Mouse (Mus musculus) thymus, adult 2 months (tissue): ENCODE data around the gene Nedd8. TPM values are rescaled to one million over a fixed set of nuclear protein-coding genes. Genes with fewer than 3 reads are reported as not detected.

Source experiments
- DNase-seq: peaks from one replicate; pipeline ENCODE4 v3.0.0; 2021
- H3K27ac ChIP-seq: fragments of 200-500 bp; 2 replicates; pipeline ENCODE4 v1.5.1; 2012; ENCODE audit warnings: low read length, control low read depth; ENCODE audit not compliant: control insufficient read depth, insufficient read depth
- H3K27me3 ChIP-seq: fragments of 200-500 bp; 2 replicates; pipeline ENCODE4 v1.6.1; 2012; ENCODE audit warnings: mild to moderate bottlenecking, low read length, moderate library complexity, mixed read lengths; ENCODE audit not compliant: control insufficient read depth, insufficient read depth
- H3K36me3 ChIP-seq: fragments of 200-500 bp; 2 replicates; pipeline ENCODE4 v1.6.1; 2012; ENCODE audit warnings: mild to moderate bottlenecking, low read length, moderate library complexity; ENCODE audit not compliant: control insufficient read depth, insufficient read depth
- H3K4me1 ChIP-seq: fragments of 200-500 bp; replicated peaks from 2 replicates; pipeline ENCODE4 v1.6.1; 2012; ENCODE audit warnings: low read length; ENCODE audit not compliant: control insufficient read depth, insufficient read depth
- H3K4me3 ChIP-seq: fragments of 200-500 bp; 2 replicates; pipeline ENCODE4 v1.5.1; 2012; ENCODE audit warnings: mild to moderate bottlenecking, low read length, control low read depth, moderate library complexity; ENCODE audit not compliant: control insufficient read depth, insufficient read depth
- CTCF ChIP-seq: fragments of 200-500 bp; IDR thresholded peaks from 2 replicates; pipeline ENCODE4 v1.5.1; 2012; ENCODE audit warnings: mild to moderate bottlenecking, control low read depth, low read length, moderate library complexity, borderline replicate concordance; ENCODE audit not compliant: control insufficient read depth, poor library complexity, insufficient read depth; ENCODE audit errors: extremely low read depth
- POLR2A ChIP-seq: fragments of 200-500 bp; IDR thresholded peaks from 2 replicates; pipeline ENCODE4 v1.6.1; 2012; ENCODE audit warnings: mild to moderate bottlenecking, low read length, control low read depth, moderate library complexity; ENCODE audit not compliant: control insufficient read depth, poor library complexity, insufficient read depth; ENCODE audit errors: extremely low read depth
- WGBS: fragments of 180-500 bp; shearing (Covaris S2); methylation state at CpG from one replicate; pipeline ENCODE4 v1.1.7; 2018; 5-methylcytosine and 5-hydroxymethylcytosine counted together
- polyA plus RNA-seq: library from polyadenylated mRNA; depleted of rRNA; stranded (reverse); fragments of >200 nt; gene quantifications from 2 replicates; pipeline ENCODE4 v1.2.3, GENCODE M21; 2012

Nedd8 gene
- polyA plus RNA-seq, 1 experiment: 416 TPM

GRCm38 (mm10) chr14:55628077-55628827, 43.7 kb downstream of the Nedd8 start:
- H3K27ac ChIP-seq: no peak overlapping the region
- H3K36me3 ChIP-seq: no peaks in the 10 kb centered on the region
- H3K27me3 ChIP-seq: no peaks in the 10 kb centered on the region
- no peak for DNase-seq
- 98% methylated on average over 27 of the region's 27 CpGs for WGBS
- H3K4me3 ChIP-seq: no peak overlapping the region
- TF ChIP-seq CTCF (no peak), POLR2A (no peak)
- H3K4me1 ChIP-seq: no peaks in the 10 kb centered on the region

DNA sequence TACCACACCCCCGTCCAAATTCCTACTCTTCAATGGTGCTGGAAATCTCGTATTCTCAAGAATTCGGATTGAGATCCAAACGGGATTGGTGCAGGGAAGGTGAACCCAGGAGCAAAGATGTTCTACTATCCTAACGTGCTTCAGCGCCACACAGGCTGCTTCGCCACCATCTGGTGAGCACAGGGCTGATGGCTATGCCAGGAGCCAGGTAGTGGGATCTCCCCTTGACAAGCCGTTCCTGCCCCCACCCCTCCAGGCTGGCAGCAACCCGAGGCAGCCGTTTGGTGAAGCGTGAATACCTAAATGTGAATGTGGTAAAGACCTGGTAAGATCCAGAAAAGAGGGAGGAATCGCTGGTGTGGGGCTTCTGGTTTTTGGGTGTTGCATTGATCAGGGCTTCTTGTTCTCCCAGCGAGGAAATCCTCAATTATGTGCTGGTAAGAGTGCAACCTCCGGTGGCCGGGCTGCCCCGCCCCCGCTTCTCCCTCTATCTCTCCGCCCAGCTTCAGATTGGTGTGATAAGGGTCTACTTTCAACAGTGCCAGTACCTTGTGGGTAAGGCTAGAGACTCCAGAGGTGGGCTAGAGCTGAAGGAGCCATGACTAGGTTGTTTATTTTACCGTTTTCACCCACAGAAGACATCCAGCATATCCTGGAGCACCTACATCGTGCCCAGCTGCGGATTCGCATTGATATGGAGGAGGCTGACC, 53.3 kb downstream of the Nedd8 start:
- peak overlapping the region; percentile 24 for H3K4me3 ChIP-seq
- no peak overlapping the region; the same call in 1 of the 2 replicates for H3K27ac ChIP-seq
- 20% methylated on average over 22 of the region's 22 CpGs for WGBS
- no peak for DNase-seq
- TF ChIP-seq POLR2A: no peak
- no peak for TF ChIP-seq CTCF
- peaks cover 8% of the 10 kb centered on the region for H3K4me1 ChIP-seq
- no peaks in the 10 kb centered on the region for H3K27me3 ChIP-seq
- H3K36me3 ChIP-seq: no peaks in the 10 kb centered on the region

- WGBS: 46% methylated on average over 21 of the region's 21 CpGs
- H3K27ac ChIP-seq: no peak within 1 kb of the TSS; the same call in 1 of the 2 replicates
- peak within 1 kb of the TSS; percentile 24 for H3K4me3 ChIP-seq
Measured at GRCm38 (mm10) chr14:55617822-55618221, 54.1 kb downstream of the Nedd8 start, which contains the start of gene Rec8. Rec8 (plus strand) TSS chr14:55618037.

DNA sequence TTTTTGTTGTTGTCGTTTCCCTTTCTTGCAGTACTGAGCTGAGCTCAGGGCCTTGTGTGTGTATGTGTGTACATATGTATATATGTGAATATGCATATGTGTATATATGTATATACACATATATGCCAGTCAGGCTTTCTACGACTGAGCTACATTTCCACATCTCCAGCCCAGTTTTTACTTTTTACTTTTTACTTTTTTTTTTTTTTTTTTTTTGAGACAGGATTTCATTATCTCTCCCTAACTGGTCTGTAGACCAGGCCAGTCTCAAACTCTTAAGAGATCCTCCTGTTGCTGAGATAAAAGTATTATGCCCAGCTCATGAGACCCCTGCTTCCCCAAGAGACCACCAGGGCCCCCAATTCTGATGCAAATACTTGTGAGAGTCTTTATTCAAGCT, 55.1 kb downstream of the Nedd8 start:
- Histone ChIP-seq H3K4me1 (peaks cover 8% of the 10 kb centered on the region), H3K27ac (no peak overlapping the region), H3K27me3 (no peaks in the 10 kb centered on the region), H3K4me3 (no peak overlapping the region), H3K36me3 (no peaks in the 10 kb centered on the region)
- WGBS: 91% methylated on average over 2 of the region's 2 CpGs
- DNase-seq: no peak
- no peak for TF ChIP-seq CTCF
- TF ChIP-seq POLR2A: no peak

More at GRCm38 (mm10) chr14:55617822-55618221, 54.1 kb downstream of the Nedd8 start, which contains the start of gene Rec8:
- no peak for TF ChIP-seq POLR2A
- TF ChIP-seq CTCF: no peak
- H3K4me1 ChIP-seq: peaks cover 8% of the 10 kb centered on the region
- H3K36me3 ChIP-seq: no peaks in the 10 kb centered on the region
- H3K27me3 ChIP-seq: no peaks in the 10 kb centered on the region
- DNase-seq: no peak

DNA sequence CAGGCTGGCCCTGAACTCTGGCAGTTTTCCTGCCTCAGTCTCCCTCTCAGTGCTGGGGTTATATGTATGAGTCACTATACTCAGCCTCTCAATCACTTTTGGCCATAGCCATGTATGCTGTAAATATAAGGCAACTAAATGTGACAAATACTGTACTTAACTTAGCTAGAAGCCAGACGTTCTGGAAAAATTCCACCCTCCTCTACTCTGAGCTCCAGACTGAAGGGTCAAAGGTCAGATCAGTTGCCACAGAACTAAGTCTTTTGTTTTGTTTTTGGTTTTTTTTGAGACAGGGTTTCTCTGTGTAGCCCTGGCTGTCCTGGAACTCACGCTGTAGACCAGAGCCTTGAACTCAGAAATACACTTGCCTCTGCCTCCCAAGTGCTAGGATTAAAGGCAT, 56.0 kb downstream of the Nedd8 start:
- peaks cover 8% of the 10 kb centered on the region for H3K4me1 ChIP-seq
- no peak overlapping the region for H3K4me3 ChIP-seq
- DNase-seq: no peak
- no peaks in the 10 kb centered on the region for H3K27me3 ChIP-seq
- H3K36me3 ChIP-seq: no peaks in the 10 kb centered on the region
- WGBS: 88% methylated on average over 2 of the region's 2 CpGs
- no peak for TF ChIP-seq POLR2A
- no peak overlapping the region for H3K27ac ChIP-seq

DNA sequence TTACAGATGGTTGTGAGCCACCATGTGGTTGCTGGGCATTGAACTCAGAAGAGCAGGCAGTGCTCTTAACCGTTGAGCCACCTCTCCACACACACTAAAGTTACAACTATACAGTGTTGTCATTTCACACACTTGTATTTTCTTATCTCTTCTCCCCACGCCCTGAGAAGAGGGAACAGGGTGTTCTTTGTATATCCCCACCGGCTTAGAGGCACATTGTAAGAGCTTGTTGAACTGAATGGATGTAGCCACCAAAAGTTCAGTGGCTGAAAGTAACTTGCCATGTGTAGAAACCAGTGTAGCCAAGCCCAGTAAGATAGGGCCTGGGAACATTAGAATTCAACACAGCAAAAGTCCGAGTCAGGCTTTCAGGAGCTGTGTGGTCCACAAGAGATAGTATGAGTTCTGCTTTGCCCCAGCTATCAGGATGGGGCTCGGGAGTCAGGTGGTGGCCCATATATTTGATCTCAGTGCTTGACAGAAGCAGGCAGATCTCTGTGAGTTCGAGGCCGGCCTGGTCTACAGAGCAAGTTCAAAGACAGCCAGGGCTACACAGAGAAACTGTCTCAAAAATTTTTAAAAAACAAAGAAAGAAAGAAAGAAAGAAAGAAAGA, 57.3 kb downstream of the Nedd8 start:
- no peaks in the 10 kb centered on the region for H3K27me3 ChIP-seq
- TF ChIP-seq CTCF (no peak), POLR2A (no peak)
- H3K4me3 ChIP-seq: no peak overlapping the region
- H3K27ac ChIP-seq: no peak overlapping the region
- H3K4me1 ChIP-seq: peaks cover 8% of the 10 kb centered on the region
- DNase-seq: no peak
- 94% methylated on average over 7 of the region's 7 CpGs for WGBS
- peaks cover 1% of the 10 kb centered on the region; the same call in 1 of the 2 replicates for H3K36me3 ChIP-seq
